Mouse (Mus musculus) right cerebral cortex, postnatal 36 days (tissue): ENCODE measurements around the gene Sulf2.

Experiments used
- DNase-seq, 2 experiments: peaks; one replicate each; pipeline ENCODE4 v3.0.0; 2022; ENCODE audit warnings: low spot score in 2 of 2, mixed read lengths in 1 of 2

Gene Sulf2

GRCm38 (mm10) chr2:166175552-166176136 lies 20.2 kb upstream of the Sulf2 start:
- no peak for DNase-seq

GRCm38 (mm10) chr2:166175145-166175544 lies 19.7 kb upstream of the Sulf2 start:
- DNase-seq = no peak

GRCm38 (mm10) chr2:166173169-166173568 lies 17.7 kb upstream of the Sulf2 start:
- DNase-seq = no peak

- DNase-seq = no peak
Observed at GRCm38 (mm10) chr2:166170173-166170572, 14.7 kb upstream of the Sulf2 start.

- no peak for DNase-seq
Observed at GRCm38 (mm10) chr2:166168868-166169267, 13.4 kb upstream of the Sulf2 start.

GRCm38 (mm10) chr2:166167387-166167786 lies 11.9 kb upstream of the Sulf2 start:
- DNase-seq = no peak

GRCm38 (mm10) chr2:166165396-166165795 lies 9.9 kb upstream of the Sulf2 start:
- DNase-seq = no peak

- DNase-seq = no peak
Observed at GRCm38 (mm10) chr2:166164601-166165000, 9.1 kb upstream of the Sulf2 start.

GRCm38 (mm10) chr2:166163917-166164316 lies 8.5 kb upstream of the Sulf2 start:
- no peak for DNase-seq

- DNase-seq = no peak
Observed at GRCm38 (mm10) chr2:166163252-166163651, 7.8 kb upstream of the Sulf2 start.

- no peak for DNase-seq
Observed at GRCm38 (mm10) chr2:166162160-166162559, 6.7 kb upstream of the Sulf2 start.

GRCm38 (mm10) chr2:166159276-166159675 lies 3.8 kb upstream of the Sulf2 start:
- DNase-seq = no peak

- DNase-seq = no peak
Observed at GRCm38 (mm10) chr2:166157767-166158561, 2.5 kb upstream of the Sulf2 start.

- no peak for DNase-seq
Observed at GRCm38 (mm10) chr2:166157144-166157543, 1.7 kb upstream of the Sulf2 start.

- DNase-seq = no peak
Observed at GRCm38 (mm10) chr2:166156122-166156521, 659 bp upstream of the Sulf2 start.

GRCm38 (mm10) chr2:166154749-166155453 lies 562 bp downstream of the Sulf2 start:
- no peak for DNase-seq

- no peak for DNase-seq
Observed at GRCm38 (mm10) chr2:166153891-166154711, 1.4 kb downstream of the Sulf2 start.

GRCm38 (mm10) chr2:166153399-166153793 lies 2.1 kb downstream of the Sulf2 start:
- DNase-seq = no peak

- no peak for DNase-seq
Observed at GRCm38 (mm10) chr2:166152734-166153398, 2.6 kb downstream of the Sulf2 start.

GRCm38 (mm10) chr2:166151510-166152473 lies 3.7 kb downstream of the Sulf2 start:
- DNase-seq = peak; percentile 85
